Mouse (Mus musculus): Measurements from ENCODE around the gene Zfand3. TPM values are rescaled to one million over a fixed set of nuclear protein-coding genes. Genes with fewer than 3 reads are reported as not detected.
A peak's percentile ranks its signal among the peaks of the same experiment; 100 is the strongest.

The Zfand3 gene
- polyA plus RNA-seq, 1 experiment: 138 TPM

- Histone ChIP-seq H3K79me2 (ENCODE audit: control insufficient read depth, insufficient read depth) (no peaks in the 10 kb centered on the region), H3K4me3 (no peak overlapping the region), H3ac (ENCODE audit: control insufficient read depth, insufficient read length) (no peak overlapping the region), H3K4me2 (ENCODE audit: low read depth) (no peak overlapping the region), H3K27me3 (ENCODE audit: control insufficient read depth, insufficient read depth, insufficient read length) (no peaks in the 10 kb centered on the region), H3K36me3 (ENCODE audit: control insufficient read depth, insufficient read depth) (no peaks in the 10 kb centered on the region)
- TF ChIP-seq MYOG (IDR thresholded peaks at IDR 0.05; ENCODE audit: control insufficient read depth in 1 of 3, insufficient read depth in 1 of 3, insufficient read length in 2 of 3, low read depth in 2 of 3): peak in 1 of 3 experiments; percentile 41
- no peak for TF ChIP-seq POLR2AphosphoS2 (IDR thresholded peaks at IDR 0.05; ENCODE audit: insufficient read length, low read depth)
- no peak for TF ChIP-seq MAX (IDR thresholded peaks at IDR 0.05; ENCODE audit: low read depth)
- peak; percentile 21 for TF ChIP-seq TCF12 (IDR thresholded peaks at IDR 0.05; ENCODE audit: insufficient read depth, poor library complexity, severe bottlenecking)
Observed at GRCm38 (mm10) chr17:29979841-29980240, 24.7 kb upstream of the Zfand3 start.

DNA sequence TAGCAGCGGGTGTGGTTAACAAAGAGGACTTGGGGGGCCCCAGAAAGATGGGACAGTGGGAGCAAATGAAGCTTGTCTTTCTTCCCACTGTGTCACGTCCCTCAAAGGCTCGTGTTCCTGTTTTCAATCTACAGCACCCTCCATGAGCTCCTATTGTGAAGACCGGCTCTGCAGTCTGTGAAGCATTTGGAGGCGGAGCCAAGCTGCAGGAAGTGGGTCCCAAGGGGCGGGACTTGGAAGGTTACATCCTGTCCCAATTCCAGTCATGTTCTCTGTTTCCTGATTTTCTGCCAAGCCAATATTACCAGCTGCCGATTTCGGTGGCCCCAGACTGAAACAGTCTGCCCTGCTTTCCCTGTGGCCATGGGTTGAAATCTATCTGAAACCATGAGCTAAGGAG lies 23.0 kb upstream of the Zfand3 start:
- no peaks in the 10 kb centered on the region for H3K27me3 ChIP-seq (ENCODE audit: control insufficient read depth, insufficient read depth, insufficient read length)
- no peak overlapping the region for H3K4me2 ChIP-seq (ENCODE audit: low read depth)
- H3K4me3 ChIP-seq: no peak overlapping the region
- no peak overlapping the region for H3ac ChIP-seq (ENCODE audit: control insufficient read depth, insufficient read length)
- H3K79me2 ChIP-seq (ENCODE audit: control insufficient read depth, insufficient read depth): no peaks in the 10 kb centered on the region
- no peaks in the 10 kb centered on the region for H3K36me3 ChIP-seq (ENCODE audit: control insufficient read depth, insufficient read depth)
- no peak for TF ChIP-seq MAX (IDR thresholded peaks at IDR 0.05; ENCODE audit: low read depth)
- no peak for TF ChIP-seq TCF12 (IDR thresholded peaks at IDR 0.05; ENCODE audit: insufficient read depth, poor library complexity, severe bottlenecking)
- no peak for TF ChIP-seq SRF (IDR thresholded peaks at IDR 0.05; ENCODE audit: control insufficient read depth, insufficient read length, low read depth)
- no peak for TF ChIP-seq POLR2AphosphoS2 (IDR thresholded peaks at IDR 0.05; ENCODE audit: insufficient read length, low read depth)
- TF ChIP-seq POLR2A (IDR thresholded peaks at IDR 0.05; ENCODE audit: insufficient read length, low read depth): no peak
- TF ChIP-seq REST (IDR thresholded peaks at IDR 0.05; ENCODE audit: insufficient read depth, insufficient read length): no peak

GRCm38 (mm10) chr17:29983190-29983589 lies 21.3 kb upstream of the Zfand3 start:
- no peaks in the 10 kb centered on the region for H3K36me3 ChIP-seq (ENCODE audit: control insufficient read depth, insufficient read depth)
- no peak overlapping the region for H3K4me2 ChIP-seq (ENCODE audit: low read depth)
- H3K79me2 ChIP-seq (ENCODE audit: control insufficient read depth, insufficient read depth): no peaks in the 10 kb centered on the region
- no peak overlapping the region for H3ac ChIP-seq (ENCODE audit: control insufficient read depth, insufficient read length)
- no peaks in the 10 kb centered on the region for H3K27me3 ChIP-seq (ENCODE audit: control insufficient read depth, insufficient read depth, insufficient read length)
- no peak overlapping the region for H3K4me3 ChIP-seq
- TF ChIP-seq POLR2AphosphoS2 (IDR thresholded peaks at IDR 0.05; ENCODE audit: insufficient read length, low read depth) (no peak), TCF3 (IDR thresholded peaks at IDR 0.05; ENCODE audit: insufficient read length, low read depth) (no peak), TCF12 (IDR thresholded peaks at IDR 0.05; ENCODE audit: insufficient read depth, poor library complexity, severe bottlenecking) (no peak), MYOD1 (IDR thresholded peaks at IDR 0.05; ENCODE audit: control insufficient read depth in 1 of 3, insufficient read length in 2 of 3, low read depth in 2 of 3) (no peak), MYOG (IDR thresholded peaks at IDR 0.05; ENCODE audit: control insufficient read depth in 1 of 3, insufficient read depth in 1 of 3, insufficient read length in 2 of 3, low read depth in 2 of 3) (no peak), SRF (IDR thresholded peaks at IDR 0.05; ENCODE audit: control insufficient read depth, insufficient read length, low read depth) (no peak), POLR2A (IDR thresholded peaks at IDR 0.05; ENCODE audit: insufficient read length, low read depth) (no peak), E2F4 (IDR thresholded peaks at IDR 0.05; ENCODE audit: insufficient read depth) (no peak), CEBPB (IDR thresholded peaks at IDR 0.05; ENCODE audit: insufficient read depth, poor library complexity, severe bottlenecking) (no peak), USF1 (IDR thresholded peaks at IDR 0.05; ENCODE audit: low read depth) (no peak), MAX (IDR thresholded peaks at IDR 0.05; ENCODE audit: low read depth) (no peak), REST (IDR thresholded peaks at IDR 0.05; ENCODE audit: insufficient read depth, insufficient read length) (no peak)

DNA sequence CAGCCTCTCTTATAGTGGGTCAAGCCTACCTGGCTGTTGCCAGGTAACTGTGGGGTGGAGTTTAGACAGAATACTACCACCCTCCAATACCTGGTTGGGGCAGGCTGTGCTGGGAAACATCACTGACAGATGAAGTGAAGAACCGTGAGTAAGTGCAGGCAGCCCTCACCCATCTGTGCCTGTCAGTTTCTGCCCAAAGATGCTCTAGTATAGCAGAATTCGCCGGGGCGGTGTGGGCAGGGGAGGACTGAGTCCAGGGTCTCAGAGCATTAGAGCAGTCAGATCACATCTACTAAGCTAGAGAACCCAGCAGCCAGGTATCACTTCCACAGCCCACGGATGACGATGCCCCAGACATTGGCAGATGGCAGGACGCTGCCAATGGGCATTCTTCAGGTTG lies 19.6 kb upstream of the Zfand3 start:
- no peaks in the 10 kb centered on the region for H3K36me3 ChIP-seq (ENCODE audit: control insufficient read depth, insufficient read depth)
- TF ChIP-seq REST (IDR thresholded peaks at IDR 0.05; ENCODE audit: insufficient read depth, insufficient read length) (no peak), MYOD1 (IDR thresholded peaks at IDR 0.05; ENCODE audit: control insufficient read depth in 1 of 3, insufficient read length in 2 of 3, low read depth in 2 of 3) (peak in 1 of 3 experiments; percentile 9)
- no peaks in the 10 kb centered on the region for H3K27me3 ChIP-seq (ENCODE audit: control insufficient read depth, insufficient read depth, insufficient read length)
- H3ac ChIP-seq (ENCODE audit: control insufficient read depth, insufficient read length): no peak overlapping the region
- H3K4me2 ChIP-seq (ENCODE audit: low read depth): no peak overlapping the region
- H3K4me3 ChIP-seq: no peak overlapping the region
- no peaks in the 10 kb centered on the region for H3K79me2 ChIP-seq (ENCODE audit: control insufficient read depth, insufficient read depth)

- H3K79me2 ChIP-seq (ENCODE audit: control insufficient read depth, insufficient read depth): no peaks in the 10 kb centered on the region
- TF ChIP-seq POLR2A (IDR thresholded peaks at IDR 0.05; ENCODE audit: insufficient read length, low read depth) (no peak), TCF12 (IDR thresholded peaks at IDR 0.05; ENCODE audit: insufficient read depth, poor library complexity, severe bottlenecking) (no peak), MAX (IDR thresholded peaks at IDR 0.05; ENCODE audit: low read depth) (no peak), MYOG (IDR thresholded peaks at IDR 0.05; ENCODE audit: control insufficient read depth in 1 of 3, insufficient read depth in 1 of 3, insufficient read length in 2 of 3, low read depth in 2 of 3) (no peak), TCF3 (IDR thresholded peaks at IDR 0.05; ENCODE audit: insufficient read length, low read depth) (no peak), E2F4 (IDR thresholded peaks at IDR 0.05; ENCODE audit: insufficient read depth) (no peak), MYOD1 (IDR thresholded peaks at IDR 0.05; ENCODE audit: control insufficient read depth in 1 of 3, insufficient read length in 2 of 3, low read depth in 2 of 3) (no peak)
- no peak overlapping the region for H3K4me2 ChIP-seq (ENCODE audit: low read depth)
Observed at GRCm38 (mm10) chr17:29985534-29985933, 19.0 kb upstream of the Zfand3 start.

More at GRCm38 (mm10) chr17:29985534-29985933, 19.0 kb upstream of the Zfand3 start:
- no peak overlapping the region for H3K4me3 ChIP-seq
- no peaks in the 10 kb centered on the region for H3K36me3 ChIP-seq (ENCODE audit: control insufficient read depth, insufficient read depth)
- no peaks in the 10 kb centered on the region for H3K27me3 ChIP-seq (ENCODE audit: control insufficient read depth, insufficient read depth, insufficient read length)
- no peak overlapping the region for H3ac ChIP-seq (ENCODE audit: control insufficient read depth, insufficient read length)
